Mouse (Mus musculus): ENCODE data around the gene Olfr826.
"Not testable (repeated sequence)": the region's sequence is repeated elsewhere in the genome, so short reads cannot be mapped to it uniquely, and the experiment has no call there.

DNA sequence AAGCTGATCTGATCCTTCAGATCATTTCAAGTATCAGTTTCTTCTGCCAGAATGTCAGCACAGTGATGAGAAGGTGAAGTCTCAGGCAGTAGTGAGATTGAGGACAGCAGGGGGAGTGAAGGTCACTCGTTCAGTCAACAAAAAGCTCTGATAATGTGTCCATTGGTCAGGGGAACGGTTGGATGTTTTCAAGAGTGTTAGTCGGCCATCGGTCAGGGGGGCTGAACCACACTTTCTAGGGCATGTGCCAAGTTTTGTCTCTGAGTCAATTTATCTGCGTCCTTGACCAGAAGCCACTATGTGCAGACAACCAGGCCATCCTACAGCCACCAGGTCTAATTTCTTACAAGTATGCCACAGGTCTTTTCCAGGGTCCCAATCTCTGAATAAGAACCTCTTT, 41.5 kb downstream of the Olfr826 start:
- TF ChIP-seq ZNF384 (IDR thresholded peaks at IDR 0.05; ENCODE audit: low read depth, low read length); SMC3 (IDR thresholded peaks at IDR 0.05; ENCODE audit: low read depth, low read length); CTCF (conservative IDR thresholded peaks at IDR 0.05 in 1 of 2, IDR thresholded peaks at IDR 0.05 in 1 of 2; ENCODE audit: low read depth in 2 of 2, low read length in 2 of 2); USF1 (IDR thresholded peaks at IDR 0.05; ENCODE audit: low read depth, low read length); EP300 (IDR thresholded peaks at IDR 0.05; ENCODE audit: low read length): not testable (repeated sequence)
